Mouse (Mus musculus) bone marrow macrophage, adult 2 months (primary cell): Measurements from ENCODE around the gene Inca1.

ENCODE experiments used
- CTCF ChIP-seq: IDR thresholded peaks from 2 replicates; pipeline ENCODE4 v1.5.1; 2012; ENCODE audit warnings: low read depth, mild to moderate bottlenecking, low read length, moderate library complexity
- POLR2A ChIP-seq: IDR thresholded peaks from 2 replicates; pipeline ENCODE4 v1.6.1; 2012; ENCODE audit warnings: mild to moderate bottlenecking, low read depth, low read length, borderline replicate concordance

GRCm38 (mm10) chr11:70643051-70643450 lies 56.9 kb downstream of the Inca1 start:
- TF ChIP-seq POLR2A: no peak
- no peak for TF ChIP-seq CTCF
